Mouse (Mus musculus) ovary, postnatal 10 days (tissue): ENCODE measurements at regions not wholly inside any gene's neighbourhood (a gene's known extent, or its start where the extent isn't known, plus 50 kb on each side); places are given as distances from the start of the nearest gene placed in this dataset.

Experiments used
- DNase-seq: peaks from one replicate; pipeline ENCODE4 v3.0.0; 2022; ENCODE audit warnings: low spot score

GRCm38 (mm10) chr3:148659024-148659423 is 331.3 kb downstream of the Adgrl2 start:
- no peak for DNase-seq

DNA sequence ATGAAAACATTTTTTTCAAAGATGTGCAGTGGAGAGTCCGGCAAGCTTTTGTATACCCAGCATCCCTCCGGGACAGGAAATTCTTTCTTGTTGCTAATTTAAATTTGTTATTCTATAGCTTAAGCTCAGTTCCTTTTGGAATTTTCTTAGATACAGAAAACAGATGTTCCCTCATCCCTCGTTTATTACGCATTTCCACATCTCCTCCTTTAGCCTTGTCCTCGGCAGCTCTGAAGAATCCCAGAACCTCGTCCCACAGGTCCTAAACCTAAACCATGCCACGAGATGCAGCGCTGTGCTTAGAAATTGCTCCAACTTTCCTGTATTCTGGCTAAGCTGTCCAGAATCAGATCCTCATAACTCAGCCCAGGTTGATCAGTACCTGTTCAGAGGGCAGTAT is 332.0 kb downstream of the Adgrl2 start:
- DNase-seq, result no peak

DNA sequence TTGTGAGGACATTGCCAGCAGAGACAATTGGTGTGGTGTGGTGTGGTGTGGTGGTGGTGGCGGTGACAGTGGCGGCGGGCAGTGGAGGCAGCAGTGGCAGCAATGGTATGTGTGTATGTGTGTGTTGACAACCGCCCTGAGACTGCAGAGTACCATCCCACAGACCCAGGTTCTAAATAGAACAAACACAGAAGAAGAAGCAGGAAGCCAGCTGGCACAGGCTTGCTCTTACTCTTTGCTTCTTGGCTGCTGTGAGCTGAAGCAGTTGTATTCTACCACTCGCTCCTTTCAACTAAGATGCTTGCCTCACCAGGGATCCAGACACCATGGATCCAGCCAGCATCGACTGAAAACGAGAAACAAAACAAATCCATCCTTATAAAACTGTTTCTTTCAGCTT is 334.2 kb downstream of the Adgrl2 start:
- no peak for DNase-seq

DNA sequence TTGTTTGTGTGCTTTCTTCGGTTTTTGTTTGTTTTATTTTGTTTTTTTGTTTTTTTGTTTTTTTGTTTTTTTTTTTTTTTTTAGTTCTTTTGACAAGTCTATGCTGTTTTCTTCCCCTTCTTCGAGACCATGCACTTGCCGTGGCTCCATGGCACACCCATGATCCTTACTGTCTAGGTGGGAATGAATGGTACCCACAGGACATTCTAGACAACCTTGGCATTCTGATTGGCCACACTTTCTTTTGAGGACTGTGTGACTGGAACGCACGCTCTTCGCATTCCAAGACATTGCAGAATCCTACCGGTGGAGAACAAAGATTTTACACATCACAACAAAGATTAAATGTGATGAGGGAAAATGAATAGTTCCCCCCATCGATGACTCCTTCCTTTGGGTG is 340.1 kb downstream of the Adgrl2 start:
- no peak for DNase-seq

DNA sequence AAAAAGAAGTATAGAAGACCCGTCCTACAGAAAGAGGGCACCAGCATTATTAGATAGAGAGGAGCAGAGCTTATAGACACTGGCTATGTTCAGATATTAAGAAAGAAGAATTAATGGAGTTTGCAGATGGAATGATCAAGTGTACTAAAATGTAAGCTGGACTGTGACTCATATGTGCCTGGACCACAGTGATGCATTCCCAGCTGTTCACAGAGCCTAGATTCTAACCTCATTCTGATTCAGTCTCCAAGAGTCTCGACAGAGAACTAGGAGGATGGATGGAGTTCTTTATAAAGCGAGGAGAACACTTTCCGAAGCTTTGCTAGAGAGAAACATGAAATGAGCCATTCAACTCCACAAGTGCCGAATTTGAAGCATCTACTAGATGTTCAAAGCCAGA is 345.4 kb downstream of the Adgrl2 start:
- DNase-seq, result no peak

DNA sequence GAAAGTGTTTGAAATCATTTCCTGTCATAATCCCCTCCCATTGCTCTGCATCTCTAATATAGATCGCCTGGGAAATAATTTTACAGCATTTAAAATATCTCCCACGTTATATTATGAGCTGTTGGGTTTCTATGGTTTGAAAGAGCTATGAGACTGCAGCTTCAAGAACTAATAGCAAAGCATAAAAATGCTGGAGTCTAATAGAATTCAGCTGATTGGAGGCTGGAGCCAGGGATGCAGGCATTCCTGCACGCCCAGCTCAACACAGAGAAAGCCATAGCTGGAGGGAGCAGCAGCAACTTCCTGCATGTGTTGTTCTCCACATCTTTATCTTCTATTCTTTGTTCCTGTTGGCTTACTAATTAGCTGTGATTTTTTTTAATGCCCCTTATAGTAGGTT is 348.8 kb downstream of the Adgrl2 start:
- no peak for DNase-seq

DNA sequence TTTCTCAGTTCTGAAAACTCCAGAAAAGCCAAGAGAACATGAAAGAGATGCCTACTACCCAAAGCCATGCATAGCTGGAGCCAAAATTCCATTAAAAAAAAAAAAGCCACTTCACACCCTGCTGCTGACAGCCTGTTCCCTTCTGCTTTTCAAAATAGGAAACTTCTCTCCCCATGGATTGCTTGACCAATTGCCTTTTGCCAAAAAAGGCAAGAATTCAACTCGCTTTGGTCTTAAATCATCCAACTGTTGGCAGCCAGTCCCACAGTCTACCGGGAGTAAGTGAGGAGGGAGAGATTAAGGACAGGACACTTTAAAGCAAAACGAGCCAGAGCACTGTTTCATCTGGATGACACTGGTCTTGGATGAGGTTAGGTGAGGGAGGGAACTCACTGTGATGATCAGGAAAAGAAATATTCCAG is 349.7 kb downstream of the Adgrl2 start:
- no peak for DNase-seq

DNA sequence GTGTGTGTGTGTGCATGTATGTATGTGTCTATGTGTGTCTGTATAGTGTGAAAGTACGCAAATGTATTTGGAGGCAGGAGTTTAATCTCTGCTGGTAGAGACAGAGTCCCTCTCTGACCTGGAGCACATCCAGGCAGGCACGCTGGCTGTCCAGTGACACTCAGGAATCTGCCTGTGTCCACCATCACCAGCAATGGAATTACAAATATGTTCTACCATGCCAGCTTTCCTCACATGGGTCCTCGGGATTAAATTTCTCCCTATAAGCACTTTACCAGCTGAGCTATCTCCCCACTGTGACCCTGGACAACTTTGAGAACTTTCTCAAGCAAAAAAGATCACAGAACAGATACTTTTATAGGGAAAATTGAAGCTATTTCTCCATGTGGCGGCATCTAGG is 355.3 kb downstream of the Adgrl2 start:
- DNase-seq, result no peak

DNA sequence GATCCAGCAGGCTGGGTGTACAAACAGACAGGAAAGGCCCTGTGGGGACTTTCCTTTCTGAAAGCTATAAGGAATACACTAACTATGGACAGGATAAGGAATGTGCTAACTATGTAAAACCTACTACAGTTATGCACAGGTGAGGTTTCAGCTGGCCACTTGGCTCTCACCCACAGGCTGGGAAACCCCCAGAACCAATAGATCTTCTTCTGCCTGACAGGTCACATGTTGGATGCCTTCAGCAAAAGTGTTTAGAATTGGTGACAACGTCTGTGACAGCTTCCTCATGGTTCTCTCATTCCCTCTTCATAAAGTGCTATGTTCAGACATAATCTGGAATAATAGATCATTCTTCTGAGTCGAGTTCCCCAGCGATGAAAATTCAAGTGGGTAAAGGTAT is 356.0 kb downstream of the Adgrl2 start:
- DNase-seq, result no peak

DNA sequence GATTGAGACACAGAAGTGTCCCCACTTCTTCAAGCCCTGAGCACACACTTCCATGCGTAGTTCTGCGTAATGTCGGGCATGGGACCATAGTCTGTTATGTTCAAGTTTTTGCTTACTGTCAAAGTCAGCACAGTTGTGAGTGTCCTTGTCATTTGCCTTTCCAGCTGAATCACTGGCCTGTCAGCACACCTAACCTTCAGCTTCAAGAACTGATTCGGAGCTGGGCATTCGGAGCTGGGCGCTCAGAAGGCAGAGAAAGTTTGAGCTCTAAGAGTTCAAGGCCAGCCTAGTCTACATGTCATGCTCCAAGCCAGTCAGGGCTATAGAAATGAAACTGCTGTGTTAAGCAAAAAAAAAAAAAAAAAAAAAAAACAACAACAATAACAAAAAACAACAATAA is 357.1 kb downstream of the Adgrl2 start:
- no peak for DNase-seq

DNA sequence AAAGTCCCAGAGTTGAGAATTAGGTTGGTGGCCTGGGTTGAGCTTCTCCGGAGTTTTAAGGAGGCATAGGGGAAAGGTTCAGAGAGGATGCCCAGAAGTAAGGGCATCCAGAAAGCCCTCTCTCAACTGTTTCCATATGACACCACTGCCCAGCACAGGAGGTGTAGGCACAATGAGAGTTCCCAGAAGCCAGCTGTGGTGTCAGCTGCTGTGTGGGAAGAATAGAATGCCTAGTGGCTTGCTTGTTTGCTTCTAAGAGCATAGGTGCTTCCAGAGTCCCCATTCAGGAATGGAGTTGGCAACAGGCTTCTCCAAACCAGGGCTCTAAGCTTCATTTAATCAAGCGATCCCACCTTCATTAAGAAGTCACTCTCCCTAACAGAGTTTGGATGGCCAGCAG is 357.9 kb downstream of the Adgrl2 start:
- DNase-seq, result no peak

GRCm38 (mm10) chr3:148631415-148632192 is 358.8 kb downstream of the Adgrl2 start:
- no peak for DNase-seq

DNA sequence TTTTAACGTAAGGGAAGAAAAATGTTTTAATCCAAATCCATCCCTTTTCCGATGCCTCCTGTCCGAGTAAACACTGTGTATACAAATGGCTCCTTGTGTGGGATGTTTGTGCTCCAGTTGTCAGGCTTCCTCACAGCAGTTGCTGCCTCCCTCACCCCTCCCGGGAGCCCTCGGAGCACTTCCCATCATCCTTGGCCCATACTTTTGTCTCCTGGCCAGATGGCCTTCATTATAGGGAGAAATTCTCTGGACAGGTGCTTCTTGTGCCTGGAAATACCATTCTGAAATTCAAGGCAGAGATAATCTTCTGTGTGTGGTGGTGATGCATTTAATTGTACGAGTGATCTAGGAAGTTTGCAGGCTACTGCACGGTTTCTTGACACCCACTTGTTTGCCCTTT is 359.5 kb downstream of the Adgrl2 start:
- DNase-seq, result no peak

GRCm38 (mm10) chr3:148614971-148615671 is 375.2 kb downstream of the Adgrl2 start:
- no peak for DNase-seq

GRCm38 (mm10) chr3:148613443-148613842 is 376.9 kb downstream of the Adgrl2 start:
- no peak for DNase-seq

DNA sequence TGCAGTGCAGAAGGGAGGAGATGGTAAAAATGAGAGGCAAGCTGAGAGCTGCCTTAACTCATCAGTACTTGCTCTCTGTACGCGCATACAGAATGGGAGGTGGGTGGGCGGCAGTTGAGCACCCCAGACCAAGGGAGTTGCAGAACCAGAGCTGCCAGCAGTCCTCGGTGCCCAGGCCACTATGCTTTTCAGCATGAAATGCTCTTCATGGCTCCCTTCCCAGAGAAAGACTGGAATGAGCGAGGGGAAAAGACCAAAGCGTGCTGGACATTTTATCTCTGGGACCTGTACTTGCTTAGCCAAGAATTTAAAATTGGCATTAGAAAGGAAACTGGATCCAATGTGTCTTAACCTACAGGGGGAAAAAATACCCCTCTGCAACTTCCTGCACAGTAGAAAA is 387.1 kb downstream of the Adgrl2 start:
- DNase-seq, result no peak

GRCm38 (mm10) chr3:148602730-148603255 is 387.6 kb downstream of the Adgrl2 start:
- no peak for DNase-seq

- no peak for DNase-seq
Measured at GRCm38 (mm10) chr3:148595561-148595960, 394.8 kb downstream of the Adgrl2 start.

DNA sequence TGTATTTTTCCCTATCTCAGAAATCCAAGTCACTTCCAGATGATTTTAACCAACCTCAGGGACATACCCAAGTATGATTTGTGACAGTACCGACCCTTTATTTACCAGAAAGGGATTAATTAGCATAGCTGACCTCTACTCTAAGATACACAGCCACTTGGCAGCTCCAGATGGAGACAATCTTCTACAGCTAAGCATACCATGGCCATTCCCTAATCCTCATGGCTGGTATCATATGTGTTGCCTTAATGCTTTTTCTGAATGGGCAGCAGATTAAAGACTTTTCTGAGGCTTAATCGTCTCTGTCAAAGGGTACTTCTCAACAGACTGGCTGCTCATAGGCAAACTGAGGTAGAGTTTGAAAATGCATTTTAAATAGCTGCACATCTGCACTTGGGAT is 400.8 kb downstream of the Adgrl2 start:
- DNase-seq, result no peak

DNA sequence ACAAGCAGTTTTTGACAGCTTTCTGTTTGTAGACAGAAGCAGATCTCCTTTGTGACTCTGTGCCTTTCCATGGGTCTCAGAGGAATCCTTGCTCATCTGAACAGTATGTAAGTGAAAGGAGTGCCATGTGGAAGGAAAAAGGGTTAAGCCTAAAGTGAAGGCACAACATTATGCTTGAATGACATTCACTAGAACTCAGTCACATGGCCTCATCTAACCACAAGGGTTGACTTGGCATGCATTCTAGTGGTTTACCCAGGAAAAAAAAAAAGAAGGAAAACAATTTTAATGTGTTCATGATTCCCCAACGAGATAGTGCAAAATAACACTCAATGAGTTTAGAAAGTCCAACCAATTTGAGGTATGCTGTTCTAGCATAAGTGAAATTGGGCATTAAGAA is 414.6 kb downstream of the Adgrl2 start:
- DNase-seq, result no peak

- DNase-seq, result no peak
Measured at GRCm38 (mm10) chr3:148572493-148572892, 417.9 kb downstream of the Adgrl2 start.

- DNase-seq, result no peak
Measured at GRCm38 (mm10) chr3:148564716-148565115, 425.6 kb downstream of the Adgrl2 start.

DNA sequence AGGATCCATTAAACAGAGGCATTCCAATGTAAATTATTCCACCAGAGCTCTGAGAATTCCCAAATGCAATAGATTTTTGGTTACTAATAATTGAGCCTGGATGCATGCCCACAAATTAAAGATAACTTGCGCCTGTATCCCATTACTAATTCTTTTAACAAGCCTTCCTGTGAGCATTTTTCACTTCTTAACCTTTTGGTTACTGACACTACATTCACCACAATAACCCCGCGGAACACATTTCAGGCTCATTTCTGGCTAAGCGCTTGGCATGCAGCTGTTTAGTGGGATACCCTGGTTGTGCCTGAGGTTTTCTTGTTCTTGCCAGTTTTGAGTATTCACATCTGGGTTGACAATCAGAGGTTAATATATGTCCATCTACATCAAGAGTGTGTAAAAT is 429.1 kb downstream of the Adgrl2 start:
- no peak for DNase-seq
